Mouse (Mus musculus) olfactory bulb, adult 2 months (tissue): ENCODE results near the gene Efcab8. TPM values are rescaled to one million over a fixed set of nuclear protein-coding genes. Genes with fewer than 3 reads are reported as not detected.

Source experiments
- H3K27ac ChIP-seq: fragments of 200-500 bp; 2 replicates; pipeline ENCODE4 v1.5.1; 2012; ENCODE audit warnings: low read depth, low read length; ENCODE audit not compliant: insufficient read depth
- H3K4me1 ChIP-seq: fragments of 200-500 bp; 2 replicates; pipeline ENCODE4 v1.6.1; 2012; ENCODE audit warnings: low read length; ENCODE audit not compliant: control insufficient read depth, insufficient read depth
- H3K4me3 ChIP-seq: fragments of 200-500 bp; 2 replicates; pipeline ENCODE4 v1.5.1; 2012; ENCODE audit warnings: mild to moderate bottlenecking, low read depth, low read length, moderate library complexity; ENCODE audit not compliant: insufficient read depth
- CTCF ChIP-seq: fragments of 200-500 bp; IDR thresholded peaks from 2 replicates; pipeline ENCODE4 v1.5.1; 2012; ENCODE audit warnings: low read depth, mild to moderate bottlenecking, low read length, moderate library complexity; ENCODE audit not compliant: insufficient read depth
- POLR2A ChIP-seq: fragments of 200-500 bp; IDR thresholded peaks from 2 replicates; pipeline ENCODE4 v1.6.1; 2012; ENCODE audit warnings: mild to moderate bottlenecking, low read depth, low read length, moderate library complexity; ENCODE audit not compliant: insufficient read depth
- WGBS: fragments of 180-500 bp; shearing (Covaris S2); methylation state at CpG from one replicate; pipeline ENCODE4 v1.1.7; 2018; 5-methylcytosine and 5-hydroxymethylcytosine counted together
- polyA plus RNA-seq: library from polyadenylated mRNA; stranded (reverse); fragments of >200 nt; gene quantifications from 2 replicates; pipeline ENCODE4 v1.2.4, GENCODE M21; 2012; ENCODE audit warnings: low replicate concordance; ENCODE audit not compliant: missing spikeins, insufficient read depth, insufficient read length

The Efcab8 gene
- not detected in 2 replicates for polyA plus RNA-seq

DNA sequence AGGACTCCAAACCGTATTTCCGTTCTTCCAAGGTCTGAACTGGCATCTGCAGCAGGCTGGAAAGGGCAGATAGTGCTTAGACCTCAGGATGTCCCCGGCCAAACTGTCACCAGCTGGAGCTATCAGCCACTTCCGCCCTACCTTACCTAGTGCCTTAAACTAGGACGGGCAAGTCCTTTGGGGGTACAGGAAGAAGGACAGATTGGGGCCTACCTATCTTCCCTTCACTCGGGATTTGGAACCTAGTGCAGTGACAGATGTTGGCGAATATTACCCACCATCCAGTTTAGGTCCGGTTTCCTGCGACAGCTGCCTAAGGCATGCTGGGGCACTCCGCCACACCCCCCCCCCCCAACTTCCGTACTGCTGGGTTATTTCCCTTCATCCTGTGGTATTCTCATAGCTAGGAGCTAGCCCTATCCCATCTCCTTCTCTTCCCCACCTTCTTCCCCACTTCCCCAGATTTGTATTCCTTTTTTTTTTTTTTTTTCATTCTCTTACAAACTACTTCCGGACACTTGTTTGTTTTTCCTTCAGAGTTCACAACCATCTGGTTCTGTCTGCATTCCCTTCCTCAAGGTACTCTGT is at the start of gene Efcab8:
Gene Efcab8, plus strand, starts transcription at position 538 of the 588 bp plus-strand sequence.
- TF ChIP-seq POLR2A = no peak
- no peak for TF ChIP-seq CTCF

DNA sequence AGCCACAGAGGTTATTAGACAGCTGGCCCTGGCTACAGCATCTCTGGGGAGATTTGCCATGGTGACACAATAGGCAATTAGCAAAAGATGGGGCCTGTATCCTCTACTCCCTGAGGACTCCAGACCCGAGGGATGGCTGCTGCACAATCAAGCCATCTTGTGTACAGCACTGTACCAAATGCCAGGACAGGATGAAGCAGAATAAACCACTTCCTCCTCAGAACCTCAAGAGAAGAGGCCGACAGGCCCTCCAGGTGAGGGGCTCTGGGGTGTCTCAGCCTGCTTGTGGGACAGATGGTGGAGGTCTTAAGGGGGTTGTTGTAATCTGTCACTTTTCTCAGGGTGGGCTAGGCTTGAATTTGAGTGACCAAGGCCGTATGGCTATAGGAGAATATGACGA is 45.7 kb upstream of the Efcab8 start:
- H3K27ac ChIP-seq = no peak overlapping the region
- H3K4me1 ChIP-seq = no peaks in the 10 kb centered on the region
- TF ChIP-seq CTCF (no peak), POLR2A (no peak)
- no peak overlapping the region for H3K4me3 ChIP-seq
- 82% methylated on average over 4 of the region's 4 CpGs for WGBS

More for the DNA sequence above, at the start of gene Efcab8:
- Histone ChIP-seq H3K4me3 (peak within 1 kb of the TSS; percentile 36), H3K27ac (no peak within 1 kb of the TSS; the same call in 1 of the 2 replicates), H3K4me1 (peaks cover 10% of the 10 kb centered on the region)
- WGBS = 52% methylated on average over 12 of the region's 12 CpGs

DNA sequence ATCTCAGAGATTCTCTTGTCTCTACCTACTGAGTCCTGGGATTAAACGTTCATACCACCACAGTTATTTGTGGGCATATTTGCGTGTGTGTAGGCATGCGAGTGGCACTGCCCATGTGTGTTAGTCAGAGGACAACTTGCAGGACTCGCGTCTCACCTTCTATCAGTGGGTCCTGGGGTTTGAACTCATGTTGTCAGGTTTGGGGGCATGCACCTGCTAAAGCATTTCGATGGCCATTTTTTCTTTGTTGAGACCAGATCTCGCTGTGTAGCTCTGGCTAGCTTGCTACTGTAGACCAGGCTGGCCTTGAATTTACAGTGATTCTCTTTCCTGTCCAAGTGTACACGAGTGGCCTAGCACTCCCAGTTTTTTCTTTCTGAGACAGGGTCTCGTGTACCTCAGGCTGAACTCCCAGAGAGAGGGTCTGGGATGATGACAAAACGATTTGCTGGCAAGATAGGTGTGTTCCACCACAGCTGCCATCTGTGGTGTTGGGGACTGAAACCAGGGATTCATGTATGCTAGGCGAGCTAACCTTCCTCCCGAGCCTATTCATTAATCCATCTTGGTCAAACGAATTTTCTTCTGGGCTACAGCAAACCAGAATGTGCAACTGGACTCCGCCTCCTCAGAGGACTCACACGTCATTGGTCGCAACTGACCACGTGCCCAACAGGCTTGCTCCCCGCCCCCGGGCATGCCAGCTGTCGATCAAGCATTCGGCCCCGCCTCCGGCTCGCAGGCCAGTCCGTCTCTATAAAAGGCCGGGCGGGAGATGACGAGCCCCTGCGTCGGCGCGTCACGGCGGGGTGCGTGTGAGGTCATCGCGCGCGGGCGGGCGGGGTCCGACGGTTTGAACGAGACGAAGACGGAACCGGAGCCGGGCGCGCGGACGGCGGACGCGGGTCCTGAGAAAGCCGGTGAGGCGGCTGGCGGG is 39.0 kb upstream of the Efcab8 start, which contains the start of gene Mapre1:
Gene Mapre1, plus strand, starts transcription at position 775 of the 937 bp plus-strand sequence.
- H3K4me3 ChIP-seq = peak within 1 kb of the TSS; percentile 86
- H3K4me1 ChIP-seq = peaks cover 2% of the 10 kb centered on the region
- 10% methylated on average over 58 of the region's 58 CpGs for WGBS
- peak within 1 kb of the TSS; percentile 66 for H3K27ac ChIP-seq
- TF ChIP-seq POLR2A (peak; percentile 56; the same call in 1 of the 2 replicates), CTCF (no peak)

DNA sequence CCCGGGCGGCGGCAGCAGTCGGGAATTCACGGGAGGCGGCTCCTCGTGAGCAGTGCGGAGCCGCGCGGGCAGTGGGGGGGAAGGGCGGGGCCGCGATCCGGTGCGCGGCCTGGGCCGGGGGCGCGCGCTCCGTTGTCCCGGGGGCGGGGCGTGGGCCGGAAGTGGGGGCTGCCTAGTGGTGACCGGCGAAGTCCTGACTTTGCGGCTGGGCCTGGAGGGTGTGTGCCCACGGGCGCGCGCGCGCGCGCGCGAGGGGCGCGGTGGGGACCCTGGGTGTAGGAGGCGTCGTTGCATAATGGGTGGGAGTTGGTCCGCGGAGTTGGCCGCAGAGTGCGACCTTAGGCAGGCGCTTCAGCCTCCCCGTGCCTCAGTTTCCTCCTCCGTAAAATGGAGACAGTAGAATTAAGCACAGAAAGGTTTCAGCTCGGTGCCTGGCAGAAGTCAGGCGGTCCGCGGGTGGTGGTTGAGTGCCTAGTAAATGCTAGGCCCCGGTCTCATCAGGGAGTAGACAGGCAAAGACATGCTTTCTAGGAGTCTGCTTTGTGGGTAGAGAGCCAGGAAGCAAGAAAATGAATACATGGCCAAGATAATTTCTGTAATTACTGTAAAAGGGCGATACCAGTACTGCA is 38.2 kb upstream of the Efcab8 start:
- H3K27ac ChIP-seq = peak overlapping the region; percentile 62
- no peak for TF ChIP-seq POLR2A
- TF ChIP-seq CTCF = no peak
- peak overlapping the region; percentile 86 for H3K4me3 ChIP-seq
- 1% methylated on average over 56 of the region's 56 CpGs for WGBS
- peaks cover 2% of the 10 kb centered on the region for H3K4me1 ChIP-seq

DNA sequence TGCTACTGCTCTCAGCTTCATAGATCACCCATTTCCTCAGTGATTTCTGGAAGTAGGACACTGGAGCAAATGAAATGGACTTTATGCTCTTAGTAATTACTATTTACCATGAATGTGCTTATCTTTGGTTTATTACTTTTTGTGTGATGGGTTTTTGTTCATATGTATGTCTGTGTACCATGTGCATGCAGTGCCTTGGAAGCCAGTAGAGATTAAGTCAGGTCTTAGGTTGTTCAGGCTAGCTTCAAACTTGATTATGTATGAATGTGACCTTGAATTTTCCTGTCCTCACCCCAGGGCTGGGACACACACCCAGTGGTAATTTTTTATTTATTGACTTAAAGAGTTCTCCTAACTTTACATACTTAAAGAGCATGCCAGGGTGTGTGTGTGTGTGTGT is 31.7 kb upstream of the Efcab8 start:
- H3K4me1 ChIP-seq = peaks cover 4% of the 10 kb centered on the region; the same call in 1 of the 2 replicates
- no peak overlapping the region for H3K27ac ChIP-seq
- TF ChIP-seq CTCF (no peak), POLR2A (no peak)
- H3K4me3 ChIP-seq = no peak overlapping the region

DNA sequence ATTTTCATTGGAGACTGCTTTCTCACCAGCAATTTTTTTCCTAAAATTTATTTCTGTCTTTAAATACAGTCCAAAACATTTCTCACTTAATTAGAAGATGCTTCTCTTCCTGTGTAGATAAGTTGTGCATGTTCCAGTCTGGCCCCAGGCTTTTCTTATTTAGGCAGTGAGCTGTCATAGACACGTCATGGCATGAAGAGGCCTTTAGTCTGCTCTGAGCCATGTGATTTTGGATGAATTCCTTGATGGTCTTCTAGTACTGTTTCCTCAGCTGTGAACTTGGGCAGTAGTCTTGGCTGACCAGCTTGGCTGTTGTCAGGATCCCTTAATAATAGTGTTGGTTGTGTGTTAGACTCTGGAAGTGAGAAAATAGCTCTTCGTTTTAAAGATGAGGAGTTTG is 29.4 kb upstream of the Efcab8 start:
- peaks cover 4% of the 10 kb centered on the region; the same call in 1 of the 2 replicates for H3K4me1 ChIP-seq
- H3K4me3 ChIP-seq = no peak overlapping the region
- TF ChIP-seq POLR2A = no peak
- TF ChIP-seq CTCF = no peak
- WGBS = 30% methylated on average over 2 of the region's 2 CpGs
- H3K27ac ChIP-seq = peak overlapping the region; percentile 21; the same call in 1 of the 2 replicates

DNA sequence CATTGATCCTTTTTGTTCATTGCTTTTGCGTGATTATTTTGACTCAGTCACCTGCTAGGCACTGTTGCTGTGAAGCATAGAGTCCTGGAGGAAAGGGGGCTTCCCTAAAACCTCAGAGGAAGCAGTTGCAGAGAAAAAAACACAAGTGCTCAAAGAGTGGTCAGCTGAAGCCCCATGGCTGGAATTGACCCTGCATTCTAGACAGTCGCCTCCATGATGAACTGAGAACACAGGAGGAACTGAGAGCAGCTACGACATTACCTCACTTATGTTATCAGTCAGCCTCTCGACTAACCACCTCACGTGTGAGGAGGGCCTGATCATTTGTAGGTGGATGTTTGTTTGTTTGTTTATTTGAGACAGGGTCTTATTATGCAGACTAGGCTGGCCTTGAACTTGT is 17.6 kb upstream of the Efcab8 start:
- 90% methylated on average over 5 of the region's 5 CpGs for WGBS
- TF ChIP-seq POLR2A = no peak
- TF ChIP-seq CTCF = no peak
- Histone ChIP-seq H3K27ac (no peak overlapping the region), H3K4me3 (no peak overlapping the region), H3K4me1 (no peaks in the 10 kb centered on the region)

DNA sequence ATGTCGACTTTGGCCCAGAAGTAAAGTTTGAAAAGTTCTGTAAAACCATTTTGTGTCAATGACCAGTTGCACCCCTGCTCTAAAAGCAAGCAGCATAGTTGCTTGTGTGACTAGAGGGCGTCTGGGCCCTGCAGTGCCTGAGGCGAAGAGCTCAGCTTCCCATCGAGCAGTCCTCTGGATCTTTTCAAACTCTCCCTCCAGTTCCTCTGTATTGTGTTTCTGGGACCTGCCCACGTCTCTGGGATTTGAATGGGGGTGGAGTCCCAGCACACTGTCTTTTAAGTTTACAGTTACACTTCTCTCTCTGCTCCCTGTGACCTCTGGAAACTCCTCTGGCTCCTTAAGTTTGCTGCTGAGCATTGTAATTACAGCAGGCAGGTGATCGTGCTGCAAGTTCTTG is 12.2 kb upstream of the Efcab8 start:
- Histone ChIP-seq H3K4me1 (no peaks in the 10 kb centered on the region), H3K4me3 (no peak overlapping the region), H3K27ac (no peak overlapping the region)
- no peak for TF ChIP-seq CTCF
- 46% methylated on average over 6 of the region's 6 CpGs for WGBS
